Mouse (Mus musculus) lung, embryonic 16.5 days (tissue): ENCODE measurements around the gene Olfr1256. TPM values are rescaled to one million over a fixed set of nuclear protein-coding genes. Genes with fewer than 3 reads are reported as not detected.

Experiments
- ATAC-seq: fragments of 200-750 bp; cut with Nextera tagmentation; 2 replicates; pipeline ENCODE4 v1.8.0; 2017; ENCODE audit warnings: low read depth, mild to moderate bottlenecking, moderate library complexity
- H3K27ac ChIP-seq: fragments of 300-500 bp; sonication (generic); 2 replicates; pipeline ENCODE4 v1.5.1; 2014; ENCODE audit warnings: mild to moderate bottlenecking, control low read depth, low read length
- H3K27me3 ChIP-seq: fragments of 300-500 bp; sonication (generic); 2 replicates; pipeline ENCODE4 v1.6.1; 2014; ENCODE audit warnings: low read depth, low read length, mixed read lengths; ENCODE audit not compliant: control insufficient read depth, insufficient read depth
- H3K36me3 ChIP-seq: fragments of 300-500 bp; sonication (generic); 2 replicates; pipeline ENCODE4 v1.6.1; 2014; ENCODE audit warnings: low read length; ENCODE audit not compliant: control insufficient read depth, insufficient read depth
- H3K4me1 ChIP-seq: fragments of 300-500 bp; sonication (generic); replicated peaks from 2 replicates; pipeline ENCODE4 v1.6.1; 2014; ENCODE audit warnings: low read length, mixed read lengths; ENCODE audit not compliant: control insufficient read depth, insufficient read depth
- H3K4me2 ChIP-seq: fragments of 300-500 bp; sonication (generic); 2 replicates; pipeline ENCODE4 v1.6.1; 2014; ENCODE audit warnings: low read depth, low read length, control low read depth
- H3K4me3 ChIP-seq: fragments of 300-500 bp; sonication (generic); 2 replicates; pipeline ENCODE4 v1.5.1; 2014; ENCODE audit warnings: mild to moderate bottlenecking, low read length, control low read depth
- H3K9ac ChIP-seq: fragments of 300-500 bp; sonication (generic); 2 replicates; pipeline ENCODE4 v1.6.1; 2014; ENCODE audit warnings: low read length, control low read depth
- H3K9me3 ChIP-seq: fragments of 300-500 bp; sonication (generic); 2 replicates; pipeline ENCODE4 v1.6.1; 2016; ENCODE audit warnings: low read length; ENCODE audit not compliant: control insufficient read depth
- WGBS: fragments of 180-500 bp; shearing (Covaris S2); extraction: QIAGEN DNeasy Blood & Tissue Kit; methylation state at CpG from one replicate; pipeline ENCODE4 v1.1.7; 2014; 5-methylcytosine and 5-hydroxymethylcytosine counted together
- polyA plus RNA-seq: library from polyadenylated mRNA; unstranded; fragments of >200 nt; fragmentation: Nextera tagmentation; extraction: Ambion mirVana; gene quantifications from 2 replicates; pipeline ENCODE4 v1.2.1, GENCODE M21; 2015

Gene Olfr1256
- polyA plus RNA-seq, result not detected in 2 replicates

GRCm38 (mm10) chr2:89841455-89841854, at the start of gene Olfr1256:
Olfr1256 (minus strand) TSS chr2:89841555.
- H3K4me2 ChIP-seq, result no peak within 1 kb of the TSS
- H3K9me3 ChIP-seq, result no peaks in the 10 kb centered on the region
- H3K36me3 ChIP-seq, result no peaks in the 10 kb centered on the region
- H3K27ac ChIP-seq, result no peak within 1 kb of the TSS
- H3K9ac ChIP-seq, result no peak within 1 kb of the TSS
- no peaks in the 10 kb centered on the region for H3K27me3 ChIP-seq
- H3K4me1 ChIP-seq, result no peaks in the 10 kb centered on the region
- 50% methylated on average over 2 of the region's 2 CpGs for WGBS
- no peak for ATAC-seq
- no peak within 1 kb of the TSS for H3K4me3 ChIP-seq

DNA sequence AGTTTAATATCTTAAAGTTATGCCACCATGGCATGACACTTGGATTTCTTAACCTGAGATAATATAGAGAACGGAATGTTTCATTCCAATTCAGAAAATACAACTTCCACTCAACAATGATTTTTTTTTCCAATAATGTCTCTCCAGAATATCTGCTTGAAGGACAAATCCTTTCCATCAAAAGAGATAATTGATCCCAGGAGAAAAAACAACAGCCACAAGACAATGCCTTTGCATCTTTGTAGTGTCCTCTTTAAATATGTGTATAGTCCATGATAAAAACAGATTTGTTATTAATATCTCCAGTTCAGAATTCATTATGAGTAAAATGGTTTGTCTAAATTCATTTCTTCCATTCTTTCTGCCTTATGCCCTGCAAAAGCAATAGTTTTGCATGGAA, 36.8 kb upstream of the Olfr1256 start, which contains the start of gene Olfr1257:
TSS of gene Olfr1257 (plus strand) at position 301 of the 400 bp plus-strand sequence.
- H3K9ac ChIP-seq, result no peak within 1 kb of the TSS
- ATAC-seq, result no peak
- H3K27me3 ChIP-seq, result no peaks in the 10 kb centered on the region
- H3K9me3 ChIP-seq, result no peaks in the 10 kb centered on the region
- H3K4me2 ChIP-seq, result no peak within 1 kb of the TSS
- H3K27ac ChIP-seq, result no peak within 1 kb of the TSS
- H3K36me3 ChIP-seq, result no peaks in the 10 kb centered on the region
- WGBS, result 74% methylated on average over 1 of the region's 1 CpGs
- no peaks in the 10 kb centered on the region for H3K4me1 ChIP-seq
- no peak within 1 kb of the TSS for H3K4me3 ChIP-seq

DNA sequence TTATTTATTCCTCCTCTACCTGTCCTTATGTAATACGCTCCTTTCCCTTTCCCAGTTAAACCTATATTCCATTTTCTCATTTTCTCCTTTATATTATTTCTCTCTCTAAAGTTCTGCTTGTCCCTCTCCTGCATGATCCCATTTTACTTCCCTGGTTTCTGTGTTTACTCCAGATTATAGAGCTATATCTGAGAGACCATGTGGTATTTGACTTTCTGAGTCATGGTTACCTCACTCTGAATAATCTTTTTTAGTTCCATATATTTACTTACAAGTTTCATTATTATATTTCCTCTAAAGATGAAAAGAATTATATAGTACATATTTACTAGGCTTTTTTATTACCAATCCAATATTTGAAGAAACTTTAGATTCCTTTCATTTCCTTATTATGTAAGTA, 7.9 kb upstream of the Olfr1256 start:
- ATAC-seq, result no peak
- Histone ChIP-seq H3K27me3 (no peaks in the 10 kb centered on the region), H3K4me2 (no peak overlapping the region), H3K9ac (no peak overlapping the region), H3K27ac (no peak overlapping the region), H3K4me1 (no peaks in the 10 kb centered on the region), H3K4me3 (no peak overlapping the region), H3K36me3 (no peaks in the 10 kb centered on the region), H3K9me3 (no peaks in the 10 kb centered on the region)
- WGBS, result 77% methylated on average over 1 of the region's 1 CpGs

DNA sequence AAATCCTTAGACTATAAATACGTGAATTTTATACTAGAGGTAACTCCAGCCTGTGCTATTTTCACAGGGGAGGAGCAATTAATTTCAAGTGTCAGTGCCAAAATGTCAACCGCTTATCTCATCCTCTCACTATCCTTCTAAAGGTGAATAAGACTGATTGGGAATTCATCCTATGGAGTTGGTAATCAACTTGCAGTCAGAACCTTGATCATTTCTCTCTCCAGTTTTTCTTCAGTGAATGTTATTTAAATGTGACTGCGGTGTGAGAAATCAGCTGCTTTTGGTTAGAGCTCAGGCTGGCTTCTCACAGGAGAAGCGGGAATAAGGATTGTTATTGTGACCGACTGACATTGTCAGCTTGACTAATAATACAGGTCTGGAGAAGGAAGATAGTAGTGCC, 6.8 kb upstream of the Olfr1256 start, which contains the start of gene Olfr48:
TSS of gene Olfr48 (minus strand) at position 101 of the 400 bp plus-strand sequence.
- no peak within 1 kb of the TSS for H3K27ac ChIP-seq
- WGBS, result 68% methylated on average over 5 of the region's 5 CpGs
- no peak for ATAC-seq
- no peak within 1 kb of the TSS for H3K9ac ChIP-seq
- H3K27me3 ChIP-seq, result no peaks in the 10 kb centered on the region
- no peak within 1 kb of the TSS for H3K4me3 ChIP-seq
- no peaks in the 10 kb centered on the region for H3K36me3 ChIP-seq
- no peaks in the 10 kb centered on the region for H3K4me1 ChIP-seq
- no peaks in the 10 kb centered on the region for H3K9me3 ChIP-seq
- H3K4me2 ChIP-seq, result no peak within 1 kb of the TSS

DNA sequence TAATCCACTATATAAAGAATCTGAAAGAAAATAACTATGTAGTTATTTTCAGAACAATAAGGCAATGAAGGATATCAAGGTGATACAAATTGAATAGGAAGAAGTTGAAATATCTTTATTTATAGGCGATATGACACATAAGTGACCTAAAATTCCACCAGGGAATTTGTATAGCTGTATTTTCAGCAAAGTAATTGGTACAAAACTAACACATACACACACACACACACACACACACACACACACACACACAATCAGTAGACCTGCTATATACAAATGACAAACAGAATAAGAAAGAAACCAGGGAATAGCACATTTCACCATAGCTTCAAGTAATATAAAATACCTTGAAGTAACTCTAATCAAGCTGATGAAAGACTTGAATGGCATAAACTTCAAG, 21.1 kb downstream of the Olfr1256 start:
- Histone ChIP-seq H3K4me2 (no peak overlapping the region), H3K4me1 (no peaks in the 10 kb centered on the region), H3K27ac (no peak overlapping the region), H3K9me3 (no peaks in the 10 kb centered on the region), H3K27me3 (no peaks in the 10 kb centered on the region), H3K4me3 (no peak overlapping the region), H3K9ac (no peak overlapping the region), H3K36me3 (no peaks in the 10 kb centered on the region)
- no peak for ATAC-seq
- 63% methylated on average over 1 of the region's 1 CpGs for whole genome bisulfite sequencing

- 76% methylated on average over 3 of the region's 3 CpGs for WGBS
- Histone ChIP-seq H3K9me3 (no peaks in the 10 kb centered on the region), H3K36me3 (no peaks in the 10 kb centered on the region), H3K9ac (no peak within 1 kb of the TSS), H3K4me2 (no peak within 1 kb of the TSS), H3K27ac (no peak within 1 kb of the TSS), H3K4me1 (no peaks in the 10 kb centered on the region), H3K4me3 (no peak within 1 kb of the TSS), H3K27me3 (no peaks in the 10 kb centered on the region)
- ATAC-seq, result no peak
Observed at GRCm38 (mm10) chr2:89811751-89812150, 29.6 kb downstream of the Olfr1256 start, which contains the start of gene Olfr1255. Olfr1255 (plus strand) TSS chr2:89812051.

DNA sequence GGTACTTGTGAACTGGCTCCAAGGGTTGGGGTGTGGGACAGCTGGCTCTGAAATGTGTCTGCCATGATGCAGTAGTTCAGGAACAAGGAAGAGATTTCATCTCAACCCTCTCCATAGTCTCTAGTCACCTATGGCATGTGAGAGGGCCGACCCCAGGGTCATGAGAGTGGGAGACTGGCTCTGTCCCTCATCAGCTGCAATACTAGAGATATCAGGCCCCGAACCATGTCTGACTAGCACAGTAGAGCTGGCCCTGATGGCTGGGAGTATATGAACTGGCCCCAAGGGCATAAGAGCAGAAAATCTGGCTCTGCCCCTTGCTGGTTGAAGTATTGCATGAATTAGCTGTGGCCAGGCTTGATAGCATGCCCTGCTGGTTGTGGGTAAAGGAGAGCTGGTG, 30.6 kb downstream of the Olfr1256 start:
- H3K9ac ChIP-seq, result no peak overlapping the region
- no peak overlapping the region for H3K4me3 ChIP-seq
- WGBS, result 69% methylated on average over 2 of the region's 2 CpGs
- no peak overlapping the region for H3K27ac ChIP-seq
- H3K36me3 ChIP-seq, result no peaks in the 10 kb centered on the region
- no peaks in the 10 kb centered on the region for H3K27me3 ChIP-seq
- H3K4me2 ChIP-seq, result no peak overlapping the region
- no peaks in the 10 kb centered on the region for H3K4me1 ChIP-seq
- H3K9me3 ChIP-seq, result no peaks in the 10 kb centered on the region
- ATAC-seq, result no peak

GRCm38 (mm10) chr2:89799583-89799982, 41.8 kb downstream of the Olfr1256 start:
- 85% methylated on average over 3 of the region's 3 CpGs for WGBS
- no peak overlapping the region for H3K4me2 ChIP-seq
- H3K4me3 ChIP-seq, result no peak overlapping the region
- H3K27me3 ChIP-seq, result no peaks in the 10 kb centered on the region
- H3K9ac ChIP-seq, result no peak overlapping the region
- no peaks in the 10 kb centered on the region for H3K9me3 ChIP-seq
- H3K4me1 ChIP-seq, result no peaks in the 10 kb centered on the region
- H3K27ac ChIP-seq, result no peak overlapping the region
- no peaks in the 10 kb centered on the region for H3K36me3 ChIP-seq
- ATAC-seq, result no peak

DNA sequence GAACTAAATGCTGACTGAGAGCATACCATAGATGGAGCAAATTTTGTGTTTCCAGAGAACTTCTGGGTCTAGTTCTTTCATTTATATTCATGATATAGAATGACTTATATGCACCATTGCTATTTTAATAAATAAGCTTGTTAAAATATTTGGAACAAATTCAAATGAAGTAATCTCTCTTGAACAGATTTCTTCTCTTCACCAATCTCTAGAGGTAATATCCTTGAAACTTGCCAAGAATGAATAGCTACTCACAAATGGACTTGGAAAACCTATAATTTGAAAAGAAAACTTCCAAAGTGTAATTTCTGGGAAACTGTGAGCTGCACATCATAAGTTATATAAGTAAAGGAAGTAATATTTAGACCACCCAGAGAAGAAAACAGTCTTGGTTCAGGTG, 47.8 kb downstream of the Olfr1256 start, which contains the start of gene Olfr1254:
TSS of gene Olfr1254 (minus strand) at position 101 of the 400 bp plus-strand sequence.
- ATAC-seq, result no peak
- H3K4me1 ChIP-seq, result no peaks in the 10 kb centered on the region
- no peak within 1 kb of the TSS for H3K9ac ChIP-seq
- no peaks in the 10 kb centered on the region for H3K36me3 ChIP-seq
- H3K27ac ChIP-seq, result no peak within 1 kb of the TSS
- no peaks in the 10 kb centered on the region for H3K9me3 ChIP-seq
- H3K27me3 ChIP-seq, result no peaks in the 10 kb centered on the region
- no peak within 1 kb of the TSS for H3K4me2 ChIP-seq
- no peak within 1 kb of the TSS for H3K4me3 ChIP-seq
